Mouse (Mus musculus) hindlimb bud, embryonic 11.5 days (tissue): ENCODE results near the gene Lrrfip2.

Source experiments
- DNase-seq: peaks from one replicate; pipeline ENCODE4 v3.0.0-alpha.2; 2012; ENCODE audit warnings: low read depth, low spot score; ENCODE audit errors: extremely low spot score

The Lrrfip2 gene

GRCm38 (mm10) chr9:111159562-111159961 lies 42.2 kb downstream of the Lrrfip2 start:
- no peak for DNase-seq

GRCm38 (mm10) chr9:111161213-111161612 lies 43.8 kb downstream of the Lrrfip2 start:
- DNase-seq = no peak

- no peak for DNase-seq
These were observed 49.2 kb downstream of the Lrrfip2 start for GRCm38 (mm10) chr9:111166612-111167011.

- DNase-seq = no peak
These were observed 53.0 kb downstream of the Lrrfip2 start for GRCm38 (mm10) chr9:111170430-111170829.

- no peak for DNase-seq
These were observed 56.7 kb downstream of the Lrrfip2 start for GRCm38 (mm10) chr9:111174071-111174470.

GRCm38 (mm10) chr9:111178971-111179370 lies 61.6 kb downstream of the Lrrfip2 start:
- DNase-seq = no peak

- no peak for DNase-seq
These were observed 64.8 kb downstream of the Lrrfip2 start for GRCm38 (mm10) chr9:111182176-111182575.

GRCm38 (mm10) chr9:111184929-111185328 lies 67.5 kb downstream of the Lrrfip2 start:
- DNase-seq = no peak

- no peak for DNase-seq
These were observed 69.5 kb downstream of the Lrrfip2 start for GRCm38 (mm10) chr9:111186861-111187260.

GRCm38 (mm10) chr9:111188731-111189130 lies 71.3 kb downstream of the Lrrfip2 start:
- no peak for DNase-seq

- no peak for DNase-seq
These were observed 75.8 kb downstream of the Lrrfip2 start for GRCm38 (mm10) chr9:111193211-111193610.

- no peak for DNase-seq
These were observed 79.7 kb downstream of the Lrrfip2 start for GRCm38 (mm10) chr9:111197116-111197515.

GRCm38 (mm10) chr9:111197712-111198111 lies 80.3 kb downstream of the Lrrfip2 start:
- DNase-seq = no peak

- DNase-seq = no peak
These were observed 80.9 kb downstream of the Lrrfip2 start for GRCm38 (mm10) chr9:111198332-111198731.

- no peak for DNase-seq
These were observed 82.8 kb downstream of the Lrrfip2 start for GRCm38 (mm10) chr9:111200208-111200607.

- no peak for DNase-seq
These were observed 87.4 kb downstream of the Lrrfip2 start for GRCm38 (mm10) chr9:111204601-111205375.

- DNase-seq = no peak
These were observed 90.3 kb downstream of the Lrrfip2 start for GRCm38 (mm10) chr9:111207683-111208082.

GRCm38 (mm10) chr9:111208185-111208584 lies 90.8 kb downstream of the Lrrfip2 start:
- no peak for DNase-seq

- no peak for DNase-seq
These were observed 91.8 kb downstream of the Lrrfip2 start for GRCm38 (mm10) chr9:111209158-111209699.

GRCm38 (mm10) chr9:111210412-111210811 lies 93.0 kb downstream of the Lrrfip2 start:
- DNase-seq = no peak

GRCm38 (mm10) chr9:111211122-111212041 lies 94.0 kb downstream of the Lrrfip2 start:
- no peak for DNase-seq

- DNase-seq = no peak
These were observed 96.1 kb downstream of the Lrrfip2 start for GRCm38 (mm10) chr9:111213501-111213900.
